Mouse (Mus musculus): ENCODE results near the gene Pla2g2f.
A peak's percentile ranks its signal among the peaks of the same experiment; 100 is the strongest.

Pla2g2f gene

GRCm38 (mm10) chr4:138762266-138762665 is 4.8 kb upstream of the Pla2g2f start:
- DNase-seq (ENCODE audit: low spot score in 2 of 2) = no peak

GRCm38 (mm10) chr4:138755983-138756382 is 1.4 kb downstream of the Pla2g2f start:
- DNase-seq (ENCODE audit: low spot score in 2 of 2) = no peak

- no peak for DNase-seq (ENCODE audit: low spot score in 2 of 2)
Observed at GRCm38 (mm10) chr4:138755439-138755838, 2.0 kb downstream of the Pla2g2f start.

- no peak for DNase-seq (ENCODE audit: low spot score in 2 of 2)
Observed at GRCm38 (mm10) chr4:138754432-138754831, 3.0 kb downstream of the Pla2g2f start.

- no peak for DNase-seq (ENCODE audit: low spot score in 2 of 2)
Observed at GRCm38 (mm10) chr4:138753608-138754007, 3.8 kb downstream of the Pla2g2f start.

GRCm38 (mm10) chr4:138752603-138753002 is 4.8 kb downstream of the Pla2g2f start:
- no peak for DNase-seq (ENCODE audit: low spot score in 2 of 2)

- DNase-seq (ENCODE audit: low spot score in 2 of 2) = peak in 1 of 2 experiments; percentile 15
Observed at GRCm38 (mm10) chr4:138748369-138749072, 8.9 kb downstream of the Pla2g2f start.

- no peak for DNase-seq (ENCODE audit: low spot score in 2 of 2)
Observed at GRCm38 (mm10) chr4:138747851-138748250, 9.6 kb downstream of the Pla2g2f start.

GRCm38 (mm10) chr4:138746866-138747265 is 10.6 kb downstream of the Pla2g2f start:
- DNase-seq (ENCODE audit: low spot score in 2 of 2) = no peak

- DNase-seq (ENCODE audit: low spot score in 2 of 2) = no peak
Observed at GRCm38 (mm10) chr4:138745884-138746283, 11.5 kb downstream of the Pla2g2f start.

- no peak for DNase-seq (ENCODE audit: low spot score in 2 of 2)
Observed at GRCm38 (mm10) chr4:138739136-138739851, 18.1 kb downstream of the Pla2g2f start.

- peak; percentile 55 to 61 for DNase-seq (ENCODE audit: low spot score in 2 of 2)
Observed at GRCm38 (mm10) chr4:138737031-138737430, 20.4 kb downstream of the Pla2g2f start, which contains the start of gene Ubxn10. Ubxn10 (minus strand) TSS chr4:138737167.

GRCm38 (mm10) chr4:138734863-138735262 is 22.6 kb downstream of the Pla2g2f start:
- DNase-seq (ENCODE audit: low spot score in 2 of 2) = no peak

- no peak for DNase-seq (ENCODE audit: low spot score in 2 of 2)
Observed at GRCm38 (mm10) chr4:138734105-138734504, 23.3 kb downstream of the Pla2g2f start.

GRCm38 (mm10) chr4:138729018-138729703 is 28.3 kb downstream of the Pla2g2f start:
- DNase-seq (ENCODE audit: low spot score in 2 of 2) = peak in 1 of 2 experiments; percentile 28

- DNase-seq (ENCODE audit: low spot score in 2 of 2) = no peak
Observed at GRCm38 (mm10) chr4:138725751-138726150, 31.7 kb downstream of the Pla2g2f start.

GRCm38 (mm10) chr4:138725127-138725461 is 32.3 kb downstream of the Pla2g2f start:
- peak in 1 of 2 experiments; percentile 34 for DNase-seq (ENCODE audit: low spot score in 2 of 2)

- DNase-seq (ENCODE audit: low spot score in 2 of 2) = no peak
Observed at GRCm38 (mm10) chr4:138724354-138725126, 32.9 kb downstream of the Pla2g2f start, which contains the start of gene Pla2g2c. Pla2g2c (plus strand) TSS chr4:138724792.

- DNase-seq (ENCODE audit: low spot score in 2 of 2) = no peak
Observed at GRCm38 (mm10) chr4:138723493-138724281, 33.7 kb downstream of the Pla2g2f start.

- DNase-seq (ENCODE audit: low spot score in 2 of 2) = no peak
Observed at GRCm38 (mm10) chr4:138719264-138719596, 38.2 kb downstream of the Pla2g2f start.
